Mouse (Mus musculus) MEL (cell line): ENCODE results near the gene Galnt6. TPM values are rescaled to one million over a fixed set of nuclear protein-coding genes. Genes with fewer than 3 reads are reported as not detected.
"Not testable (repeated sequence)": the region's sequence is repeated elsewhere in the genome, so short reads cannot be mapped to it uniquely, and the experiment has no call there.

Source experiments
- DNase-seq: peaks from one replicate; pipeline ENCODE4 v3.0.0; 2011; ENCODE audit warnings: low read depth, low spot score
- H3K27ac ChIP-seq: 2 replicates; pipeline ENCODE4 v1.5.1; 2012; ENCODE audit warnings: low read depth, mild to moderate bottlenecking, control low read depth, low read length, moderate library complexity; ENCODE audit not compliant: control insufficient read depth
- H3K27me3 ChIP-seq, 2 experiments: fragments of 150-350 bp in 1 of 2; sonication (generic) in 1 of 2; 2 replicates each; pipeline ENCODE4 v1.6.1; 2012; ENCODE audit warnings: low read length in 2 of 2, mild to moderate bottlenecking in 2 of 2, improper control_type of control experiment in 1 of 2, moderate library complexity in 1 of 2; ENCODE audit not compliant: insufficient read depth in 2 of 2, control insufficient read depth in 1 of 2
- H3K36me3 ChIP-seq, 2 experiments: 2 replicates each; pipeline ENCODE4 v1.6.1; 2012 to 2014; ENCODE audit warnings: low read length in 2 of 2, improper control_type of control experiment in 1 of 2, inconsistent platforms in 1 of 2, mild to moderate bottlenecking in 1 of 2; ENCODE audit not compliant: insufficient read depth in 2 of 2, control insufficient read depth in 1 of 2
- H3K4me1 ChIP-seq, 2 experiments: fragments of 150-350 bp in 1 of 2; sonication (generic) in 1 of 2; 2 replicates each; pipeline ENCODE4 v1.6.1; 2012; ENCODE audit warnings: low read length in 2 of 2, improper control_type of control experiment in 1 of 2, mild to moderate bottlenecking in 1 of 2; ENCODE audit not compliant: insufficient read depth in 2 of 2, control insufficient read depth in 1 of 2
- H3K4me3 ChIP-seq, 2 experiments: fragments of 150-350 bp in 1 of 2; sonication (generic) in 1 of 2; 2 replicates each; pipeline ENCODE4 v1.5.1; 2012; ENCODE audit warnings: low read depth in 2 of 2, low read length in 2 of 2, mild to moderate bottlenecking in 2 of 2, moderate library complexity in 2 of 2, control low read depth in 1 of 2, improper control_type of control experiment in 1 of 2; ENCODE audit not compliant: control insufficient read depth in 1 of 2, insufficient read depth in 1 of 2
- H3K79me2 ChIP-seq: 2 replicates; pipeline ENCODE4 v1.6.1; 2012; ENCODE audit warnings: mild to moderate bottlenecking, low read length, moderate library complexity; ENCODE audit not compliant: control insufficient read depth, poor library complexity, insufficient read depth
- H3K9ac ChIP-seq: 2 replicates; pipeline ENCODE4 v1.6.1; 2012; ENCODE audit warnings: low read depth, mild to moderate bottlenecking, control low read depth, low read length, moderate library complexity; ENCODE audit not compliant: control insufficient read depth, poor library complexity, severe bottlenecking
- H3K9me3 ChIP-seq: fragments of 150-350 bp; sonication (generic); replicated peaks from 2 replicates; pipeline ENCODE4 v1.6.1; 2012; ENCODE audit warnings: mild to moderate bottlenecking, low read length, improper control_type of control experiment, moderate library complexity; ENCODE audit not compliant: insufficient read depth
- BHLHE40 ChIP-seq: IDR thresholded peaks from 2 replicates; pipeline ENCODE4 v1.6.1; 2012; ENCODE audit warnings: low read depth, mild to moderate bottlenecking, inconsistent platforms, low read length, improper control_type of control experiment, borderline replicate concordance
- CHD1 ChIP-seq: IDR thresholded peaks from 2 replicates; pipeline ENCODE4 v1.6.1; 2012; ENCODE audit warnings: low read depth, mild to moderate bottlenecking, inconsistent platforms, low read length, improper control_type of control experiment
- CTCF ChIP-seq, 3 experiments: IDR thresholded peaks in 2 of 3; conservative IDR thresholded peaks in 1 of 3; 2 replicates each; pipeline ENCODE4 v1.5.1; 2011 to 2012; ENCODE audit warnings: low read length in 3 of 3, low read depth in 2 of 3, mild to moderate bottlenecking in 2 of 3, improper control_type of control experiment in 1 of 3, inconsistent platforms in 1 of 3, mixed read lengths in 1 of 3, moderate library complexity in 1 of 3; ENCODE audit not compliant: control insufficient read depth in 1 of 3, insufficient read depth in 1 of 3, poor library complexity in 1 of 3, severe bottlenecking in 1 of 3
- ELF1 ChIP-seq: IDR thresholded peaks from 2 replicates; pipeline ENCODE4 v1.6.1; 2014; ENCODE audit warnings: low read depth, mild to moderate bottlenecking, inconsistent platforms, low read length, improper control_type of control experiment, moderate library complexity
- ETS1 ChIP-seq: IDR thresholded peaks from 2 replicates; pipeline ENCODE4 v1.6.1; 2012; ENCODE audit warnings: low read depth, mild to moderate bottlenecking, inconsistent platforms, low read length, improper control_type of control experiment, moderate library complexity
- JUND ChIP-seq: IDR thresholded peaks from 2 replicates; pipeline ENCODE4 v1.6.1; 2011; ENCODE audit warnings: low read depth, mild to moderate bottlenecking, improper control_type of control experiment, low read length
- MAZ ChIP-seq: IDR thresholded peaks from 2 replicates; pipeline ENCODE4 v1.6.1; 2012; ENCODE audit warnings: low read depth, mild to moderate bottlenecking, inconsistent platforms, low read length, improper control_type of control experiment
- POLR2AphosphoS2 ChIP-seq: IDR thresholded peaks from 2 replicates; pipeline ENCODE4 v1.6.1; 2011; ENCODE audit warnings: low read length, improper control_type of control experiment
- RAD21 ChIP-seq: IDR thresholded peaks from 2 replicates; pipeline ENCODE4 v1.6.1; 2011; ENCODE audit warnings: mild to moderate bottlenecking, low read depth, low read length, improper control_type of control experiment
- SMC3 ChIP-seq: IDR thresholded peaks from 2 replicates; pipeline ENCODE4 v1.6.1; 2011; ENCODE audit warnings: low read depth, low read length, improper control_type of control experiment
- TAL1 ChIP-seq: IDR thresholded peaks from 2 replicates; pipeline ENCODE4 v1.6.1; 2012; ENCODE audit warnings: mild to moderate bottlenecking, inconsistent platforms, low read length, moderate library complexity, mixed read lengths
- TCF12 ChIP-seq: IDR thresholded peaks from 2 replicates; pipeline ENCODE4 v1.6.1; 2014; ENCODE audit warnings: low read depth, mild to moderate bottlenecking, inconsistent platforms, low read length, improper control_type of control experiment, moderate library complexity
- ZNF384 ChIP-seq: IDR thresholded peaks from 2 replicates; pipeline ENCODE4 v1.6.1; 2012; ENCODE audit warnings: low read depth, mild to moderate bottlenecking, inconsistent platforms, low read length, improper control_type of control experiment
- polyA plus RNA-seq, 2 experiments: library from polyadenylated mRNA; stranded (reverse) in 1 of 2; unstranded in 1 of 2; fragments of >175 nt in 1 of 2; fragments of >200 nt in 1 of 2; gene quantifications; 2 replicates each; pipeline versions ENCODE4 v1.2.1 to v1.2.4; 2012; ENCODE audit warnings: low replicate concordance in 2 of 2, low read depth in 1 of 2; ENCODE audit not compliant: insufficient read length in 2 of 2, insufficient read depth in 1 of 2, missing spikeins in 1 of 2
- total RNA-seq: library from RNA; depleted of rRNA; stranded (reverse); fragments of 300-350 nt; gene quantifications from 2 replicates; pipeline ENCODE4 v1.2.3, GENCODE M21; 2012

Gene Galnt6
- total and polyA plus RNA-seq, 3 experiments, result 16.1 to 17.0 TPM; not detected in 1

DNA sequence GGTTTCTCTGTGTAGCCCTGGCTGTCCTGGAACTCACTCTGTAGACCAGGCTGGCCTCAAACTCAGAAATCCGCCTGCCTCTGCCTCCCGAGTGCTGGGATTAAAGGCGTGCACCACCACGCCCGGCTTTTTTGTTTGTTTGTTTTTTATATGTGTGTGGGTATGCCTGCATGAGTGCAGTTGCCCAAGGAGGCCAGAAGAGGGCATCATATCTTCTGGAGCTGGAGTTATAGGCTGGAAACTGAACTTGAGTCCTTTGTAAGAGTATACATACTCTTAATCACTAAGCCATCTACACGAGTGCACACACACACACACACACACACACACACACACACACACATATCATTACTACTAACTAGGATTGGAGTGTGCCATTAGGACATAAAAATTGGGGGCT lies 44.7 kb upstream of the Galnt6 start:
- H3K9me3 ChIP-seq, H3K27ac ChIP-seq: not testable (repeated sequence)
- peak; percentile 16; the same call in 1 of the 2 replicates for TF ChIP-seq SMC3
- peak in 2 of 3 experiments; percentile 28 to 31; a peak in 4 of 6 replicates for TF ChIP-seq CTCF (IDR thresholded peaks at IDR 0.05 in 2 of 3, conservative IDR thresholded peaks at IDR 0.05 in 1 of 3; ENCODE audit: control insufficient read depth in 1 of 3, insufficient read depth in 1 of 3, low read depth in 2 of 3, low read length in 3 of 3, poor library complexity in 1 of 3, severe bottlenecking in 1 of 3)

DNA sequence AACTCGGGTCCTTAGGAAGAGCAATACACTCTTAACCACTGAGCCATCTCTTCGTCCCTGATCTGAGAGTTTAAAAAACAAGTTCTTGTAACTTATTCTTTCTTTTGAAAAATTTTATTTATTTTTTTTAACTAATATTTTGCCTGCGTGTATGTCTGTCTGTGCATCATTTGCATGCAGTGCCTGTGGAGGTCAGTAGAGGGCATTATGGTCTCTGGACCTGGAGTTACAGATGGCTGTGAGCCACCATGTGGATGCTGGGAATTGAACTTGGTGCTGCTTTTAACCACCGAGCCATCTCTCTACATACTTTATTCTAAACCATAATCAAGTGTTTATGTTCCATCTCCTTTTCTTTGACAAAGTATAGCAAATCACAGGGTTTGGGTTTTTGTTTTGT lies 43.5 kb upstream of the Galnt6 start:
- Histone ChIP-seq H3K27me3 (no peaks in the 10 kb centered on the region), H3K9me3 (no peaks in the 10 kb centered on the region), H3K4me1 (peaks cover 0 to 5% of the 10 kb centered on the region in 2 experiments; a peak in 3 of 4 replicates), H3K79me2 (no peaks in the 10 kb centered on the region), H3K4me3 (no peak overlapping the region), H3K27ac (no peak overlapping the region), H3K9ac (no peak overlapping the region), H3K36me3 (no peaks in the 10 kb centered on the region)
- TF ChIP-seq MAZ (no peak), CTCF (IDR thresholded peaks at IDR 0.05 in 2 of 3, conservative IDR thresholded peaks at IDR 0.05 in 1 of 3; ENCODE audit: control insufficient read depth in 1 of 3, insufficient read depth in 1 of 3, low read depth in 2 of 3, low read length in 3 of 3, poor library complexity in 1 of 3, severe bottlenecking in 1 of 3) (peak; percentile 37 to 56 (median 43)), SMC3 (peak; percentile 33; the same call in 1 of the 2 replicates), RAD21 (peak; percentile 38)
- peak; percentile 36 for DNase-seq

More for the DNA sequence above, 44.7 kb upstream of the Galnt6 start:
- not testable (repeated sequence) for H3K4me1 ChIP-seq, H3K9ac ChIP-seq, H3K79me2 ChIP-seq, DNase-seq, H3K27me3 ChIP-seq, H3K4me3 ChIP-seq, H3K36me3 ChIP-seq

DNA sequence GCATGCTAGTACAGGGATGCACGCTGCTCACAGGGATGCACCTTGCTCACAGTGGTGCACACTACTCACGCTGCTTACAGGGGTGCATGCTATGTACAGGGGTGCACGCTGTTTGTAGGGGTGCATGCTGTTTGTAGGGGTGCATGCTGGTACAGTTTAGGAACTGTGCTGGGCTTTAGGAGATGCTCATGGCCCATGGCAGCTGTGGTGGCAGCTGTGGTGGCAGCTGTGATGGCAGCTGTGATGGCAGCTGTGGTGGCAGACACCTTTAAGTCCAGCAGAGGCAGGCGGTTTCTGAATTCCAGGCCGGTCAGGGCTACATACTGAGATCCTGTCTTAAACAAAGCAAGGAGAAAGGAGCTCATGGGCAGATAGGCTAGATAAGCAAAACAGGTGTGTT lies 41.2 kb upstream of the Galnt6 start:
- Histone ChIP-seq H3K79me2 (no peaks in the 10 kb centered on the region), H3K27me3 (no peaks in the 10 kb centered on the region), H3K9me3 (no peaks in the 10 kb centered on the region), H3K4me1 (peaks cover 0 to 5% of the 10 kb centered on the region in 2 experiments; a peak in 3 of 4 replicates), H3K36me3 (no peaks in the 10 kb centered on the region), H3K9ac (no peak overlapping the region), H3K27ac (no peak overlapping the region), H3K4me3 (no peak overlapping the region)
- TF ChIP-seq TAL1, result no peak
- TF ChIP-seq ETS1, result no peak
- TF ChIP-seq BHLHE40, result no peak
- TF ChIP-seq ELF1, result no peak
- TF ChIP-seq ZNF384, result no peak
- no peak for TF ChIP-seq CHD1
- TF ChIP-seq JUND, result no peak
- TF ChIP-seq POLR2AphosphoS2, result no peak
- TF ChIP-seq TCF12, result no peak
- TF ChIP-seq, all 39 proteins: peak for 0
- no peak for DNase-seq
